Comparison of ENCODE assay signal across 23 mouse cellular contexts in genomic region chr17:62802748-62803147, GRCm38 (mm10).
DNase-seq lines count a peak whose midpoint lies in the region; ATAC-seq and TF ChIP-seq lines count a peak whose summit lies in the region.
"Had no signal": no experiment of that assay in that cellular context is flagged by ENCODE, and none has a peak within 500 bp of the region (broad histone marks: within the 10 kb centered on the region; RNA-seq: fewer than 3 reads in every experiment).

No protein-coding gene starts in this region.

- no peak overlapping the region for H3K9ac ChIP-seq in intestine, postnatal 0 days (ENCODE audit: low read depth, low read length)
- no peak overlapping the region for H3K9ac ChIP-seq in intestine, embryonic 16.5 days (ENCODE audit: low read depth, low read length)
- H3K9ac ChIP-seq in lung, postnatal 0 days (replicated peaks; ENCODE audit: low read depth): no peak overlapping the region
- H3K9ac ChIP-seq in forebrain, embryonic 14.5 days (ENCODE audit: low read length): no peak overlapping the region
- H3K9ac ChIP-seq: embryonic facial prominence, embryonic 13.5 days; hindbrain, embryonic 12.5 days; limb, embryonic 13.5 days; lung, embryonic 15.5 days; midbrain, embryonic 13.5 days; neural tube, embryonic 12.5 days had no signal

- no peak overlapping the region for H3K4me2 ChIP-seq in intestine, postnatal 0 days (replicated peaks; ENCODE audit: low read depth)
- no peak overlapping the region for H3K4me2 ChIP-seq in intestine, embryonic 16.5 days (ENCODE audit: low read depth, low read length)
- no peak overlapping the region for H3K4me2 ChIP-seq in lung, postnatal 0 days (replicated peaks; ENCODE audit: low read depth, low read length)
- H3K4me2 ChIP-seq in forebrain, embryonic 14.5 days (ENCODE audit: low read length): no peak overlapping the region
- H3K4me2 ChIP-seq: embryonic facial prominence, embryonic 13.5 days; hindbrain, embryonic 12.5 days; limb, embryonic 13.5 days; lung, embryonic 15.5 days; midbrain, embryonic 13.5 days; neural tube, embryonic 12.5 days had no signal

- intact Hi-C loops in left cerebral cortex, postnatal 14 days (cut with DNase I): no loop called here

- no peak overlapping the region for H3K27ac ChIP-seq in intestine, postnatal 0 days (ENCODE audit: low read depth, low read length)
- H3K27ac ChIP-seq in intestine, embryonic 16.5 days (ENCODE audit: low read length): no peak overlapping the region
- H3K27ac ChIP-seq in lung, postnatal 0 days (ENCODE audit: low read length): no peak overlapping the region
- no peak overlapping the region for H3K27ac ChIP-seq in forebrain, embryonic 14.5 days (ENCODE audit: low read depth, low read length)
- H3K27ac ChIP-seq: embryonic facial prominence, embryonic 13.5 days; hindbrain, embryonic 12.5 days; limb, embryonic 13.5 days; lung, embryonic 15.5 days; midbrain, embryonic 13.5 days; neural tube, embryonic 12.5 days had no signal

- TF ChIP-seq EP300 in lung, postnatal 0 days (IDR thresholded peaks at IDR 0.05): no peak

- no peaks in the 10 kb centered on the region for H3K36me3 ChIP-seq in intestine, postnatal 0 days (ENCODE audit: control insufficient read depth, insufficient read depth)
- H3K36me3 ChIP-seq in intestine, embryonic 16.5 days (ENCODE audit: control insufficient read depth, insufficient read depth, low read length): no peaks in the 10 kb centered on the region
- no peaks in the 10 kb centered on the region for H3K36me3 ChIP-seq in lung, postnatal 0 days (ENCODE audit: insufficient read depth, low read length)
- H3K36me3 ChIP-seq in forebrain, embryonic 14.5 days (ENCODE audit: control insufficient read depth, insufficient read depth, low read length): no peaks in the 10 kb centered on the region
- H3K36me3 ChIP-seq: embryonic facial prominence, embryonic 13.5 days; hindbrain, embryonic 12.5 days; limb, embryonic 13.5 days; lung, embryonic 15.5 days; midbrain, embryonic 13.5 days; neural tube, embryonic 12.5 days had no signal

- H3K4me1 ChIP-seq in intestine, postnatal 0 days (replicated peaks; ENCODE audit: control insufficient read depth, insufficient read depth, low read length): no peaks in the 10 kb centered on the region
- no peaks in the 10 kb centered on the region for H3K4me1 ChIP-seq in intestine, embryonic 16.5 days (ENCODE audit: control insufficient read depth, insufficient read depth, low read length)
- no peaks in the 10 kb centered on the region for H3K4me1 ChIP-seq in lung, postnatal 0 days (ENCODE audit: insufficient read depth, low read depth, low read length)
- H3K4me1 ChIP-seq in forebrain, embryonic 14.5 days (ENCODE audit: control insufficient read depth, insufficient read depth, low read length): no peaks in the 10 kb centered on the region
- H3K4me1 ChIP-seq: lung, embryonic 15.5 days; neural tube, embryonic 12.5 days had no signal

- TF ChIP-seq CTCF in intestine, postnatal 0 days (IDR thresholded peaks at IDR 0.05; ENCODE audit: low read depth): 0 out of 2 replicates have a peak, but pooled peaks have one; percentile 12
- 0 out of 2 replicates have a peak, but pooled peaks have one; percentile 4 for TF ChIP-seq CTCF in lung, postnatal 0 days (IDR thresholded peaks at IDR 0.05)

- DNase-seq in lung, postnatal 0 days (ENCODE audit: low spot score): no peak
- no peak for DNase-seq in lung, adult 18-20 months
- peak; percentile 46 for DNase-seq in NIH3T3 (ENCODE audit: low read depth)
- no peak for DNase-seq in forebrain, embryonic 14.5 days (ENCODE audit: low spot score)
- no peak for DNase-seq in left cerebral cortex, postnatal 14 days (ENCODE audit: low spot score in 2 of 2)
- DNase-seq: cerebellum, adult 9-11 months; gastrocnemius, postnatal 36 days; heart, postnatal 10 days; kidney, adult 9 months; kidney, postnatal 36 days; right cerebral cortex, adult 18-20 months; thymus, postnatal 25 days had no signal

- H3K27me3 ChIP-seq in intestine, postnatal 0 days (replicated peaks; ENCODE audit: control insufficient read depth, insufficient read depth, low read length): no peaks in the 10 kb centered on the region
- no peaks in the 10 kb centered on the region for H3K27me3 ChIP-seq in intestine, embryonic 16.5 days (replicated peaks; ENCODE audit: control insufficient read depth, insufficient read depth, low read length)
- H3K27me3 ChIP-seq in lung, postnatal 0 days (replicated peaks; ENCODE audit: insufficient read depth, low read length): no peaks in the 10 kb centered on the region
- no peaks in the 10 kb centered on the region for H3K27me3 ChIP-seq in forebrain, embryonic 14.5 days (replicated peaks; ENCODE audit: control insufficient read depth, insufficient read depth, low read length)
- H3K27me3 ChIP-seq: embryonic facial prominence, embryonic 13.5 days; hindbrain, embryonic 12.5 days; limb, embryonic 13.5 days; lung, embryonic 15.5 days; midbrain, embryonic 13.5 days; neural tube, embryonic 12.5 days had no signal

- H3K9me3 ChIP-seq in intestine, postnatal 0 days (ENCODE audit: control insufficient read depth): no peaks in the 10 kb centered on the region
- H3K9me3 ChIP-seq in intestine, embryonic 16.5 days (ENCODE audit: control insufficient read depth, low read length): no peaks in the 10 kb centered on the region
- no peaks in the 10 kb centered on the region for H3K9me3 ChIP-seq in lung, postnatal 0 days (ENCODE audit: low read length)
- H3K9me3 ChIP-seq in forebrain, embryonic 14.5 days (replicated peaks; ENCODE audit: control insufficient read depth, low read length): no peaks in the 10 kb centered on the region
- H3K9me3 ChIP-seq: embryonic facial prominence, embryonic 13.5 days; hindbrain, embryonic 12.5 days; limb, embryonic 13.5 days; lung, embryonic 15.5 days; midbrain, embryonic 13.5 days; neural tube, embryonic 12.5 days had no signal

- ATAC-seq in intestine, postnatal 0 days: no peak
- no peak for ATAC-seq in intestine, embryonic 16.5 days
- no peak for ATAC-seq in lung, postnatal 0 days
- ATAC-seq in forebrain, embryonic 14.5 days: no peak
- ATAC-seq: activated CD4-positive, CD25-positive, alpha-beta regulatory T cell, adult 4 months; forebrain, embryonic 16.5 days; inflammation-experienced regulatory T-cells, adult 6 months; midbrain, embryonic 13.5 days had no signal

- H3K4me3 ChIP-seq in intestine, postnatal 0 days (ENCODE audit: low read depth, low read length): no peak overlapping the region
- no peak overlapping the region for H3K4me3 ChIP-seq in intestine, embryonic 16.5 days (ENCODE audit: low read length)
- no peak overlapping the region for H3K4me3 ChIP-seq in lung, postnatal 0 days (ENCODE audit: low read depth, low read length)
- no peak overlapping the region for H3K4me3 ChIP-seq in forebrain, embryonic 14.5 days (ENCODE audit: low read depth, low read length)
- H3K4me3 ChIP-seq: embryonic facial prominence, embryonic 13.5 days; hindbrain, embryonic 12.5 days; limb, embryonic 13.5 days; lung, embryonic 15.5 days; midbrain, embryonic 13.5 days; neural tube, embryonic 12.5 days had no signal

- 74% methylated on average over 6 of the region's 6 CpGs for WGBS in intestine, postnatal 0 days
- 75% methylated on average over 6 of the region's 6 CpGs for WGBS in intestine, embryonic 16.5 days
- 61% methylated on average over 6 of the region's 6 CpGs for WGBS in lung, postnatal 0 days
- 90% methylated on average over 6 of the region's 6 CpGs for whole genome bisulfite sequencing in forebrain, embryonic 14.5 days
